Mouse (Mus musculus) spleen, postnatal 4 days (tissue): ENCODE measurements at regions not wholly inside any gene's neighbourhood (a gene's known extent, or its start where the extent isn't known, plus 50 kb on each side); places are given as distances from the start of the nearest gene placed in this dataset.

Experiments used
- DNase-seq, 2 experiments: peaks; one replicate each; pipeline ENCODE4 v3.0.0; 2022; ENCODE audit warnings: low spot score in 2 of 2

DNA sequence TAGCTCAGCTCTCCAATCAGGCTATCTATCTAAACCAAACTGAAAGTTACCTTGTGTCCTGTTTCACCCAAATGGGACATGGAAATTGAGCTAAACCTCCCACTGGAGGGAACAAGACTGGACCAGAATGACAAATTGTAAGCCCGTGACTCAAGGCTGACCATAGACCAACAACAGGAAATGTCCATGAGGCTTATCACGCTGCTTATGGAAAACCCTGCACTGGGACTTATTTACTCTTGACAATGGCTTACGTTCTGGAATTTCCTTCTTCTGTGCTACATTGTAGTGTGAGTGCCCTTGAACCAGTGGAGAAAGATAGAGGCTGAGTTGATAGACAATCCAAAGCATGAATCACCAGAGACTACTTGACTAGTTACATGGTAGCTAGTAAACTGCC is 87.5 kb upstream of the Phactr1 start:
- DNase-seq: no peak

DNA sequence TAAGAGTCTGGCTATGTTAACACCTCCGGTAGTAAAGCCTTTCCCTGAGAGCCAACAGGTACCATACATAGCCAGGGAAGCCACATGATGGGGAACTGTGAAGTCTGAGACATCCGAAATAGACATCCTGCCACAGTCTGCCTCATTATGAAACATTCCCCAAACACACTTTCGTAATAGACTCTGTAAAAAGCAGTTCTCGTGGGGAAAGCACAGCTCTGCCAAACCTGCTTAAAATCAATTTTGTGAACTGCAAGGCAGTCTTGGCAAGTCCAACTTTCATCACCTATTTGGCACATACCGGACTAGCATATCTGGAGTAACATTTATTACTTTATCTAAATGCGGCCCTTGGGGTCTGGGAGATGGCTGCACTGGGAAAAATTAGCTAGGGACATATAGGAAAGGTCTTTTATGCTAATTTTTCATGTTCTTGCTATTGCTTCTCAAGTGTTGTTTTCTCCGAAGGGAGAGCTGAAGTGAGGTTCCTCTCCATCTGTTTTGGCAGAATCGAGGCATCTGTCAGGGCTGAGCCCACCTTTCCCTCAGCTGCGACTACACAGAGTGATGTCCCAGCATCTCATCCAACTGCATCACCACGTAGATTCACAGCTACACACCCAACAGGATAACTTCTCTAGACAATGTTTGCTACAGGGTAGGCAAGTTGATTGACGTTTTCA is 86.8 kb upstream of the Phactr1 start:
- no peak for DNase-seq

DNA sequence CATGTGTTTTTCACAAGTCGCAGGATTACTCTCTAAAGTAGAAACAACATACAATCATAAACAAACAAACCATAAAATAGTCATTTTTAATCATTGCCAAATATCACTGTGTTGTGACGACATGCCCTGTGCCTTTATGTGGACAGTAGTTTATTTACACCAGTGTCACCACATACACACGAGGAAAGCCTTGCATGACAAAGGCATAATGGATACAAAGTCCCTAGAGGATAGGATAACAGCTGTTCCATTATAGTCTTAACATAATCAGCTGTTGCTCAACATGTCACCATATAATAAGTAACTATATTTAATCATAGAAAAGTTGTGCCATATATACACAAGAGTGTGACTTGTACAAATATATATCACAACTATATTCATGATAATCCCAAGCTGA is 85.2 kb upstream of the Phactr1 start:
- no peak for DNase-seq

DNA sequence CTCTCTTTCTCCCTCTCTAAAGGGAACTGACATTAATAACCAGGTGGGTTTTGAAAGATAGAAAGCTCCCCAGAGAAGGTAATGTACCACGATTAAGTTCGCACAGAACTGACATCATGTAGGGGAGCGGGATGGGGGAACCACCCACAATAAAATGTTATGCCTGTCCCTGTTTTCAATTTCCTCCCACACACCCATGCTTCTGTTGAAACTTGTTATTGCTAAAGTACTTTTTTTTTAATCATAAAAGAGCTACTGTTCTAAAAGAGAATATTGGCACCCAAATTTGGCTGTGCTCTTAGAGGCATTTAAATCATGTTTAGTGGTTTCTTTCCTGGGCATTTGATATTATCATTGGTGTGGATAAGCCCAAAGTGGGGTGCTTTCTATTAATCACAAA is 82.6 kb upstream of the Phactr1 start:
- no peak for DNase-seq

DNA sequence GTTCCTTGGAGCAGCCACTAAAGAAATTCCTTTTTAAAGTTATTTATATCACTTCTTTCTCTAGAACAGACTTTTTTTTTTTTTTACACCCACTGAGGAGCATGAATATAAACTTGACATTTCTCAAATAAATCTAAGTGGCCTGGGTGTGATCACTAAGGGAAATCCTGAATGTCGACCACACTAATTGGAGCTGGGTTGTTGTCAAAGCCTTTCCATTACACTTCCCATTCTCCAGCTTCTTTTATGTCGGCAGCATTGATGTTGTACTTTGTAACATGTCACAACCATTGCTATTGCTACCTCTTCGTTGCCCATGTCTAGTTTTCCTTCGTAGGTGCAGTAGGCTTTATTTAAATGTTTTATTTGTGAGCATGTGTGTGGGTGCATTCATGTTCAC is 77.1 kb upstream of the Phactr1 start:
- no peak for DNase-seq

DNA sequence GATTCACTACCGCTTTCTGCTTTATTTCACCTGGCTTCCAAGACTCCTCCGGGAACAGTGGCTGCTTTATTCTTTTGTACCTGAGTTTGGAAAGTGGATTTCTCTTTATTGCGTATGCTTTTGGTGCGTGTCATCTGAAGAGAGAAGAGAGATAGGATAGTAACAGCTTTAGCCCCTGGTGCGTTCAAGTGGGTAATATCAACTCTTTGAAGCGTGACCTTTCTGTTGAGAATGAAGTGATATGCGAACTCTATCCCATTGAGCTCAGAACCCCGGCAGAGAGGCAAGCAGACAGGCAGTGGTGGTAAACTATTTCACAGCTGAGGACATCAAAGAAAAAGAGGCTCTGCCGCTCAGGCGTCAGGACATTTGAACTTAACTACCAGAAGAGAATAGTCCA is 72.7 kb upstream of the Phactr1 start:
- DNase-seq: no peak

DNA sequence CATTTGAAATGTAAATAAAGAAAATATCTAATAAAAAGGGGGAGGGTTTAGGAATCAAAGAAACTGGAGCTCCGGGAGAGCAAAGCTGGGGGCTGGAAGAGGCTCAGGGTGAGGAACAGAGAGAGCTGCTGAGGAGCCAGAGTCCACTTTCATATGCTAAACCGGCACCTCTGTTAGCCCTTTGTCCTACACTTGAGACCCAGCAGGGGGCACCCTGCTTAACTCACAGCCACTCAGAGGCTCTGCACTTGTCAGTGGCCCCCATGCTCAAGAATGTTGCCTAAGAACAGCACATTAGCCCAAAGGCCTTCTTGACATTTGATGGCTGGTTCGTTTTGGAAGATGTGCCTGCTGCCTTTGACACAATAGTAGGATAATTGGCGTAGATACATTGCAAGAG is 71.5 kb upstream of the Phactr1 start:
- no peak for DNase-seq

DNA sequence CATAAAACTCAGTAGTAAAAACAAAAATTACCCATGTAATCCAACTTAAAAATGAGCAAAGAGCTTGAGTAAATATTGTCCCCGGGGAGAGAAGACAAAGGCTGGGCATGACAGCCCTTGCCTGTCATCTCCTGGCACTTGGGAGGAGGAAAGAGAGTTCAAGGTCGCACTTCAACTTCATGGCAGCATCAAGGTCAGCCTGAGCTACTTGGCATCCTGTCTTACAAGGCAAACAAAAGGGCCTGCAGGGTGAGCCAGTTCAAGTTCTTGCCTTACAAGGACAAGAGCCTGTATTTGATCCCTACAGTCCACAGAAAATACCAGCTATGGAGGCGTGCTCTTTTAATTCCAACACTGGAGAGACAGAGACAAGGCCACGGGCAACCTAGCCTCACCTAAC is 67.1 kb upstream of the Phactr1 start:
- no peak for DNase-seq

DNA sequence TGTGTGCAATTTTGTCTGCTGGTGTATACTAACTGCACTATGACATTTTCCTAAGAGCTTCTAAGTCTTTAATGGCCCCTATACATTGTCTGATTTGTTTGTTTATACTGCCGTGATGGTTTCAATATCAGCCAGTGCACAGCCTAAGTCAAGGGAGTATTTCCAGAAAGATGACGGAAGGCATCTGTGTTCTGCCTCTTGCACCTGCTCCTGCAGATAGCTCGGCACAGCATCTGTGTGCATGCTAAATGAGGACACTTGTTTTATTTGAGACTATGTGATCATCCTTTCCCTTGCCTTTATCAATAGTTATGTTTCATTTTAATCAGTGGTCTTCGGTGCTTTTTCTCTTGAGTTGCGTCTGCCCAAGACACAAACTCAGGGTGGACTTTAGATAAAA is 64.6 kb upstream of the Phactr1 start:
- no peak for DNase-seq

DNA sequence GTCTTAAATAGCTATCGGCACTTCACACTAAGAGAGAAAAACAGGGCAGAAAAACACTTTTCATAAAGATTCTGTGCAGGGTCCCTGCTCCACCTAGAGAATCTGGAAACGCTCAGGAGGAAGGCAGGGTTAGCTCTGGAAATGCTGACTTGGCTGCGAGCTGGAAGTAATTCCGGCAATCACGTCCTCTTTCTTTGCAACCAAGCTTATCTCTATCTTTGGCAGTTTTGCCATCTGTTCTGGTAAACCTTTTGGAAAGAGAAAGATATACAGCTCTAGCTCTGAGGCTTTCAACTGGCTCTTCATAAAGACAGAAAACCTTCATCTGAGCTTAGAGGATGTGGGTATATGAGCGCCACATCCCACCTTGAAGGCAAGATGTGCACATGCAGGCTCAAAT is 63.2 kb upstream of the Phactr1 start:
- DNase-seq: no peak

DNA sequence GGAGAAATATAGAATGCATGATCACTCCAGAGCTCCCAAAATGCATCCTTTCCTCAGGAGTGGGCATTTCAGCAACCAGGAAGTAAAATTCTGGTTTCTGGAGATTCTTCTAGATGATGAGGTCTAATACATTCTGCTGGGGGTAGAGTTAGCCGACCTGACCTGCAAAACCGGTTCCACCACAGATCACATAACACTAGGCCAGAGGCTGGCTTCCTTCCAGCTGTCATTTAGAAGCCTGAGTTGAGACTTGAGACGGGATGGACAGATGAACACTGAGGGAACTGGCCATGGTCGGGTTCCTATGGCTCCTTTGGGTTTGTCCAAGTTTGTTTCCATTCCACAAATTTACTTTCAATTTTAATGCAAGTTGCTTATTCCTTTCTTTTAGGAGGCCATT is 62.6 kb upstream of the Phactr1 start:
- DNase-seq: no peak

DNA sequence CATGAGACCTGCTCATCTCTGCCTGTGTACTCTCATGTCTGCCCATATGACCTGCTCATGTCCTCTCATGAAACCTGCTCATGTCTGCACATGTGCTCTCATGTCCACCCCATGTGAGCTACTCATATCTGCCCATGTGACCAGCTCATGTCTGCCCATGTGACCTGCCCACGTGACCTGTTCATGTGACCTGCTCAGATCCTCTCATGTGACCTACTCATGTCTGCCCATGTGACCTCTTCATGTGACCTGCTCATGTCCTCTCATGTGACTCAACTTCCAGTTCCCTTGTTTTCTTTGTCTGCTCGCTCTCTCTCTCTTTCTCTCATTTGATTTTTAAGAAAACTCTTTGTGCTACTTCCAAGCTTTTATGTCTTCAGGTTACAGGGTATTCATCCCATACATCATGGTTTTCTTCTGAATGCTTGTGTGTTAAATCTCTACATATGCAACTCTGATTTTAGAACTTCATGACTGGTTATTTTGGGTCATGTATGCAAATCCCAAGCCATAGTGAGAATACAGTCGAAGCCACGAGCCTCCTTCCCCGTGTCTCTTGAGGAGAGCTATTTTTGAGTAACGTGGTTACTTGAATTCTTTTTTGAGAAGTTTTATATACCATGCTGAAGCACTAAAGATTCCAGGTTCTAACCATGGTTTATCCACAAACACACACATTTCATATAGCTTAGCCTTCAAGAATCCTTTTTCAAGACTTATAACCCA is 60.7 kb upstream of the Phactr1 start:
- no peak for DNase-seq

DNA sequence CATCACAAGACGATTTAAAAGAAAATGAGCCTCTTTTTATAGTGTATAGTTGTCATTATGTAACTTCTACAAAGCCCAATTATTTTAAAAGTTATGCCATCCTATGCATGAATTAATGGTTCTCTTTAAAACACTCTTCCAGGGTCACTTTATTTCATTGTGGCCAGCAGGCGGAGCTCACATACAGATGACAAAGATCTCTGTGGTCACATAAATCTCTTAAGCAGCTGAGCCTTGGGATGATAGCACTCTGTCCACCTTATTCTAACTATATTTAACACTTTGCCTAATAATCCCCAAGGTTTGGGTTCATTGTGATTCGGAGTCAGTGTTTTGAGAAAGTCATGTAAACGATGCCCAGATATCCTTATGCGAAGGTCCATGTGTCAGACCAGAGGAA is 56.9 kb upstream of the Phactr1 start:
- no peak for DNase-seq
